Mouse (Mus musculus): Measurements from ENCODE around the gene Homer3.

Homer3 gene

DNA sequence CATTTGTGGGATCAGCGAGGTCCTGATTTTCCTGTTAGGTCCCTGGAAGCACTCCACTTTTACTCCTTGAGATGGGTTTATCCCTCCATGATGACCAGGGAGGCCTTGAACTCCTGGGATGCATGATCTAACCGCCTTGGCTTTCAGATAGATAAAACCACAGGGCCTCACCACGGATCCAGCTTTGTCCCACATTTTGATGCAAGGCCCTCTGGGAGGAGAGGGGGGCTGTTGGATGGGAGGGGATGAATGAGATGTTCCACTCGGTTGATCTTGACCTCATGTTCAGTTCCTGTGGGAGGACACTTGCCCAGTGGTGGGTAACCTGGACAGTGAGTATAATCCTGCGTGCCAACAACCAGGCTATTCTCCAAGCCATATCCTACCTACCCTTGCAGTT is 1.8 kb downstream of the Homer3 start:
- in situ Hi-C loops (cut with MboI, MseI): no loop called here

DNA sequence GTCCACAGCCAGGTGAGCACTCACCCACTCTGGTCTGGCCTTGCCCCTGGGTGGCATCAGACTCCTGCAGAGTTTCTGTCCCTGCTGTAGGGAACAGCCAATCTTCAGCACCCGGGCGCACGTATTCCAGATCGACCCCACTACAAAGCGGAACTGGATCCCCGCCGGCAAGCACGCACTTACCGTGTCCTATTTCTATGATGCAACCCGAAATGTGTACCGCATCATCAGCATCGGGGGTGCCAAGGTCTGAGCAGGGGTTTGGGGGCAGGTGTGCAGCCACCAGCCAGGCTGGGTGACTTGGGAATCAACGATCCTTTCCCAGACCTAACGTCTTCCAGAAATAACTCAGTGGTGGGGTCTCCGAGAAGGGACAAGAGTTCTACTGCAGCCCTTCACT is 2.7 kb downstream of the Homer3 start:
- in situ Hi-C loops (cut with MboI, MseI): no loop called here

DNA sequence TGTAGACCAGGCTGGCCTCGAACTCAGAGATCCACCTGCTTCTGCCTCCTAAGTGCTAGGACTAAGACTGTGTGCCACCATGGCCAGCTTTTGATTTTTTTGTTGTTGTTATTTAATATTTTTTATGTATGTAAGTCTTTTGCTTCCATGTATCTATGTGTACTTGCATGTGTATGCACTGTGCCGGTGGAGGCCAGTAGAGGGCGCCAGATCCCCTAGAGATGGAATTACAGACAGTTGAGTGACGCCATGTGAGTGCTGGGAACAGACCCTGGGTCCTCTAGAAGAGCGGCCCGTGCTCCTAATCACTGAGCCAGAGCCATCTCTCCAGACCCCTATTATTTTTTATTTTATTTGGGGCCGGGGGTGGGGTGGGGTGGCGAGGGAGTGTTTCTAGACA is 4.1 kb downstream of the Homer3 start:
- in situ Hi-C loops (cut with MboI, MseI): no loop called here

DNA sequence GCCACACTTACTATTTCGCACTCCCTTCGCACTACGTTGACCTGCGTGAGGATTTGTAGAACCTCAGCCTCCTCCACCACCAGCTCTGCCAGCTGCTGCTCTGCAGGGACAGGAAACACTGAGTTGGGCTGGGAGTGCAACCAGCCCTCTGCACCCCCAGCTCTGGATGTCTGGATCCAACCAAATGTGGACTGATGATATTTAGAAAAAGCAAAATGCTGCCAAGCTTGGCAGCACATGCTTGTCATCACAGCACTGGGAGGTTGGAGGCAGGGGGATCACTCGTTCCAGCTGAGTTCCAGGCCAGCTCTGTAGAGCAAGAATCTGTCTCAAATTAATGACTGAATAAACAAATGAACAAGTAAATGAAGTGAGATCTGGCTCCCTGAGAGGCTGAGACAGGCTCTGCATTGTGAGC is 11.4 kb downstream of the Homer3 start:
- in situ Hi-C loops (cut with MboI, MseI): no loop called here

- in situ Hi-C loops (cut with MboI, MseI): no loop called here
Measured at GRCm38 (mm10) chr8:70300881-70301280, 18.3 kb downstream of the Homer3 start.

GRCm38 (mm10) chr8:70302358-70302890 is 19.8 kb downstream of the Homer3 start, which contains the start of the genes Ddx49 and Cope:
Ddx49 (minus strand) TSS chr8:70302489.
Cope (plus strand) TSS chr8:70302518.
- in situ Hi-C loops (cut with MboI, MseI): no loop called here

- in situ Hi-C loops (cut with MboI, MseI): no loop called here
Measured at GRCm38 (mm10) chr8:70302901-70303300, 20.3 kb downstream of the Homer3 start.

DNA sequence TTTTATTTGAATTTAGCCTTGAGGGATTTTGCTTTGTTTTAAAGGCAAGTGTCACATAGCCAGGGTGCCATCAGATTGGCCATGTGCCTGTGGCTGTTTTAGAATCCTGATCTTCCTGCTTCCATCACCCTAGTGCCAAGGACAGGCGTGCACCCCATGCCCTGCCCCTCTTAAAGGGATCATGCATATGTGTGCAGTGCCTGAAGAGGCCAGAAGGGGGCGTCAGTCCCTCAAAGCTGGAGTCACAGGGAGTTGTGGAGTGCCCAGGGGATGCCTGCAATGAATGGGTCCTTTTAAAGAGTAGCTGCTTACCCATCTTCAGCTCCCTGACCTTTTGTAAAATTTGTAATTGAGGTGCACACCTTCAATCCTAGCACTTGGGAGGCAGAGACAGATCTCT is 26.7 kb downstream of the Homer3 start:
- in situ Hi-C loops (cut with MboI, MseI): no loop called here

DNA sequence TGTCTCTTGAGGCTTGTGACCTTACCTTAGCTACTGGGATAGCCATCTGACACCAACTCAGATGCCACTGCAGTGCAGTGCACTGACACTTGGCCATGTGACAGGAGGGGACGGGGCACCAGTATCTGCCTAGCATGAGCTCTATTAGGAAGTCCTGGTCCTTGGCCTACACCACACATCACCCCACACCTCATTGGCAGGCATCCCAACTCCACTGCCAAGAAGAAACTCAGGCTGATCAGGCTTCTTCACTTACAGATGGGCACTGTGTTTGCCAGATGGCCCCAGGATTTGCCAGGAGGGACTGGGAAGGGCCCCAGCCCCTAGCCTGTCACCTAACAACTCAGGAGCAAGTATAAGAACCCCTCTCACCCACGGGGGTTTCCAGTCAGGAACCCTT is 30.8 kb downstream of the Homer3 start:
- in situ Hi-C loops (cut with MboI, MseI): no loop called here

GRCm38 (mm10) chr8:70315624-70316510 is 33.2 kb downstream of the Homer3 start, which contains the start of gene Cers1:
Cers1 (plus strand) TSS chr8:70315775.
- in situ Hi-C loops (cut with MboI, MseI): no loop called here

- in situ Hi-C loops (cut with MboI, MseI): no loop called here
Measured at GRCm38 (mm10) chr8:70316511-70317504, 34.2 kb downstream of the Homer3 start.

GRCm38 (mm10) chr8:70317872-70318271 is 35.2 kb downstream of the Homer3 start:
- in situ Hi-C loops (cut with MboI, MseI): no loop called here

- in situ Hi-C loops (cut with MboI, MseI): no loop called here
Measured at GRCm38 (mm10) chr8:70323716-70324115, 41.1 kb downstream of the Homer3 start.

- in situ Hi-C loops (cut with MboI, MseI): no loop called here
Measured at GRCm38 (mm10) chr8:70327512-70327911, 44.9 kb downstream of the Homer3 start.

GRCm38 (mm10) chr8:70329124-70329834 is 46.7 kb downstream of the Homer3 start, which contains the start of gene Gdf1:
Gdf1 (plus strand) TSS chr8:70329817.
- in situ Hi-C loops (cut with MboI, MseI): no loop called here

DNA sequence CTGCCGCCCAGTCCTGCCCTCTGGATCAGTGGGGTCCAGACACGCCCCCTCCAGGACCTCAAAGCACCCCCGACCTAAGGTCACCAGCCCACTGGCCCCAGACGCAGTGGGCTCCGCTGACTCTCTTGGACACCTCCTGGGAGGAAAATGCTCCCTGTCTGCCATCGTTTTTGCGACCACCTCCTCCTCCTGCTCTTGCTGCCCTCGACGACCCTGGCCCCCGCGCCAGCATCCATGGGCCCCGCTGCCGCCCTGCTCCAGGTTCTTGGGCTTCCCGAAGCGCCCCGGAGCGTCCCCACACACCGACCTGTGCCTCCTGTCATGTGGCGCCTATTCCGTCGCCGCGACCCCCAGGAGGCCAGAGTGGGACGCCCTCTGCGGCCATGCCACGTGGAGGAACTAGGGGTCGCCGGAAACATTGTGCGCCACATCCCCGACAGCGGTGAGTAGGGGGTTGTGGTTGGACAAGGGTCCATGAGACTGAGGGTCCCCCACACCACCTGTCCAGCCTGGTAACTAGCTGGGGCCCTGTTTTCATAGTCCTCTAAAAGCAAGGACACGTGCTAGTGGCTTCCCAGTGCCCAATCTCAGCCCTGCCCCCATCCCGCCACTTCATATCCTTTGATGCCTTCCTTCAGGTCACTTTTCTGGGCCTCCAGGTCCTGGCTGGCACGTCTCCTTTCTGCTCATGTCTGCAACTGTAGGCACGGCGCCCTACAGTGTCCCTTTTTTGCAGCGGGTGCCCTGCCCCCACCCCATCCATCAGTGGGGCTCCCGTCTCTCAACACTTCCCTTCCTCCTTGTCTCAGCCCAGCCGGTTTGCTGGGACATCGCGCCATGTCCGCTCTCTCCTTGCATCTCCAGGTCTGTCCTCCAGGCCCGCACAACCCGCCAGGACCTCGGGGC is 47.5 kb downstream of the Homer3 start:
- in situ Hi-C loops (cut with MboI, MseI): no loop called here

DNA sequence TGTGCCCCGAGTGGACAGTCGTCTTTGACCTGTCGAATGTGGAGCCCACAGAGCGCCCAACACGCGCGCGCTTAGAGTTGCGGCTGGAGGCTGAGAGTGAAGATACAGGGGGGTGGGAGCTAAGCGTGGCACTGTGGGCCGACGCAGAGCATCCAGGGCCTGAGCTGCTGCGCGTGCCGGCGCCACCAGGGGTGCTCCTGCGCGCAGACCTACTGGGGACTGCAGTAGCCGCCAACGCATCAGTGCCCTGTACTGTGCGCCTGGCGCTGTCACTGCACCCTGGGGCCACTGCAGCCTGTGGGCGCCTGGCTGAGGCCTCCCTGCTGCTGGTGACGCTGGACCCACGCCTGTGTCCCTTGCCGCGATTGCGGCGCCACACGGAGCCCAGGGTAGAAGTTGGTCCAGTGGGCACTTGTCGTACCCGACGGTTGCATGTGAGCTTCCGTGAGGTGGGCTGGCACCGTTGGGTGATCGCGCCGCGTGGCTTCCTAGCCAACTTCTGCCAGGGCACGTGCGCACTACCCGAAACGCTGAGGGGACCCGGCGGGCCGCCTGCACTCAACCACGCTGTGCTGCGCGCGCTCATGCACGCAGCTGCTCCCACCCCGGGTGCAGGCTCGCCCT is 48.2 kb downstream of the Homer3 start:
- in situ Hi-C loops (cut with MboI, MseI): no loop called here

GRCm38 (mm10) chr8:70331526-70331925 is 48.9 kb downstream of the Homer3 start:
- in situ Hi-C loops (cut with MboI, MseI): no loop called here

- in situ Hi-C loops (cut with MboI, MseI): no loop called here
Measured at GRCm38 (mm10) chr8:70332070-70332877, 49.6 kb downstream of the Homer3 start.
